Mouse (Mus musculus) cortical plate, adult 2 months (tissue): ENCODE measurements around the gene Ces2a.

Experiments
- CTCF ChIP-seq: fragments of 200-500 bp; IDR thresholded peaks from 2 replicates; pipeline ENCODE4 v1.5.1; 2011; ENCODE audit warnings: mild to moderate bottlenecking, control low read depth, low read length; ENCODE audit not compliant: insufficient read depth; ENCODE audit errors: extremely low read depth
- POLR2A ChIP-seq: fragments of 200-500 bp; IDR thresholded peaks from 2 replicates; pipeline ENCODE4 v1.6.1; 2011; ENCODE audit warnings: mild to moderate bottlenecking, low read length, control low read depth; ENCODE audit not compliant: insufficient read depth; ENCODE audit errors: extremely low read depth

GRCm38 (mm10) chr8:104758209-104758608 is 24.4 kb downstream of the Ces2a start:
- TF ChIP-seq POLR2A (no peak), CTCF (no peak)
